Mouse (Mus musculus): ENCODE measurements around the gene Fmnl2. TPM values are rescaled to one million over a fixed set of nuclear protein-coding genes. Genes with fewer than 3 reads are reported as not detected.

Fmnl2 gene
- total RNA-seq, 2 experiments from 2014 or later, result 0.35 to 0.70 TPM

DNA sequence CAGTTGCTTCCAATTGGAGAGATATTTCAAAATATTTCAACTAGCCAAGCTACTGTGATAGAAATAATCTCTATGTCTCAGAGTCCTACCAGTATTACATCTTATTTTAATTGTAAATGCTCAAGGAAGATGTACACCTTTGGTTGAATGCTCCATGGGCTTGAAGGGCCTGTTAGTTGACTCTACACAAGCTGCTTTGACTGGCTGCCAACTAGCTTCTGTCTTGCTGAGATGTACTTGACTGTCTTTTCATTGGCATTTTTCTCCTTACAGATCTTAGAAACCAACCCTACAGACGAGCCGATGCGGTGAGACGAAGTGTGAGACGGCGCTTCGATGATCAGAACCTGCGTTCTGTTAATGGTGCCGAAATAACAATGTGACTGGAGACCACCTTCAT lies 273.9 kb downstream of the Fmnl2 start:
- no peak for ATAC-seq (replicated peaks; ENCODE audit: low FRiP score, low TSS enrichment, poor library complexity, severe bottlenecking)

DNA sequence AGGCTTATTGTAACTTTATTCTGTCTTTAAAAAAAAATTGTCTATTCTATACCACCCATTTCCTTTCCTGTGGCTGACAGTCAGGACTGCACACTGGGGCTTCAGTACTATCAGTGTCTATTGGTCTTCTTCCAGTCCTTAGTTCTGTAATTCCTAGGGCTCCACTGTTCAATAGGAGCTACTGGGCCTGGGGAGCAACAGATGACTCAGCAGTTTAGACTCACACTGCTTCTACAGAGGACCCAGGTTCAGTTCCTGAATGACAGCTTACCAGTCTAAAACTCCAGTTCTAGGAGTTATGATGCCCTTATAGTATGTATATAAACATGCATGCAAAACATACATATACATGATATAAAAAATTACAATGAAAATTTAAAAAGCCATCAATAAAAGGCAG lies 289.2 kb downstream of the Fmnl2 start:
- no peak for ATAC-seq (replicated peaks; ENCODE audit: low FRiP score, low TSS enrichment, poor library complexity, severe bottlenecking)

DNA sequence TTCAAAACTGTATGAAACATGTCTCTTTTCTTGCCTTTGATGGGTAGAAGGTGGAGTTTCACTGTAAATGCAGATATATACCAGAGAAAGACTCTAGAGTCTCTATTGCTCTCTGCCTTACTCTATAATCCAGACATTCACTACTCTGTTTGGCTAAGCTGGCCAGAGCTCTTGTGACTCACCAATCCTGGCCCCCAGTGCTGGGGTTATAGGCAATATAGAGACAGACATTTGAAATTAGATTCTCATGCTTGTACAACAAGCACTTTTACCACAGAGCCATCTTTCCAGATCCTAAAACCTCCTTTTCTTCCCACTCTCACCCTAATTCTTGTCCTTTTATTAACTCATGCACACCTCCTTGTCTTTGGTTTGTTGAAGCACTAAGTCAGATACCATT lies 316.3 kb downstream of the Fmnl2 start:
- ATAC-seq (replicated peaks; ENCODE audit: low FRiP score, low TSS enrichment, poor library complexity, severe bottlenecking), result no peak

DNA sequence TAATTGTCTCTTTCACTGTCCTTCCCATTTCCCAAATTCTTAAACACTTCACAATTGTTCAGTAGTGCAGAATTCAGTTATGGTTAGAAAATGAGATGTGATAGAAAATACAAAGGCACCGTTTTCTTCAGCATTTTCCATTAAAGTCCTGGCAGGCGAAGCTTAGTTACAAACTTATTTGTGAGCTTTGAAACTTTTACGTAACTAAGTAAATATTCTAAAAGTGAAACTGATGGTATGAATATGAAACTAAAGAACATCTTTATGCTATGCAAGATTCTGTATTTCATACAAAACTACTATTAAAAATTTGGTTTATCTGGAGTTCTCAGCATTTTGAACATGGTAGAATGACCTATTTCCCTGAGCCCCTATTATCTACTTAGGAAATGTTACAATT lies 321.3 kb downstream of the Fmnl2 start:
- no peak for ATAC-seq (replicated peaks; ENCODE audit: low FRiP score, low TSS enrichment, poor library complexity, severe bottlenecking)

DNA sequence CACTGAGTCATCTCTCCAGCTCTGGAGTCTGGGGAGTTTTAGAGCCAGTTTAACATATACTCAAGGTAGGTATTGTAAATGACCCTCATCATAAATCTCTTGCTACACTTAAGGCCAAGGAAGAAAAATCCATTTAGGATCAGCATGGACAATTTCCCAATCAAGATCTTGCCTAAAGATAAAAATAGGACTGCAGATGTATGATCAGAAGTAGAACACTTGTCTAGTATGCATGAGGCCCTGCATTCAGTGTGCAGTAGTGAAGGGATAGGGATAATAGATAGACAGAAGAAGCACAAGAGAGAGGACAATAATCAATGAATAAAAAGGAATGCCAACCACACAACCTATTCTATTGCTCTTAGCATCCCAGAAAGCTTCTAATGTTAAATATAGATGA lies 322.2 kb downstream of the Fmnl2 start:
- no peak for ATAC-seq (replicated peaks; ENCODE audit: low FRiP score, low TSS enrichment, poor library complexity, severe bottlenecking)

Other genes starting within 250 kb of the Fmnl2 start
- gene Cacnb4, start 181.0 kb upstream of the Fmnl2 start, total RNA-seq (2014; fragmentation: Nextera tagmentation), result not detected in 2 replicates
- 0.09 TPM in 1 of 2 replicates, not detected in the other for gene Cacnb4, start 181.0 kb upstream of the Fmnl2 start, total RNA-seq (2017)
- 9.7 and 11.5 TPM in 2 replicates for gene Stam2, start 115.6 kb upstream of the Fmnl2 start, total RNA-seq (2014; fragmentation: Nextera tagmentation)
- 13.1 and 19.5 TPM in 2 replicates for gene Stam2, start 115.6 kb upstream of the Fmnl2 start, total RNA-seq (2017)